Mouse (Mus musculus) liver, embryonic 14.5 days (tissue): ENCODE results near the gene Cbx4.

ENCODE experiments used
- CTCF ChIP-seq: IDR thresholded peaks from 2 replicates; pipeline ENCODE4 v1.5.1; 2016; ENCODE audit warnings: antibody characterized with exemption, low read depth, control low read depth
- EP300 ChIP-seq: IDR thresholded peaks from 2 replicates; pipeline ENCODE4 v1.6.1; 2016; ENCODE audit warnings: antibody characterized with exemption, low read depth

GRCm38 (mm10) chr11:119086144-119086971 lies at the start of gene Cbx4:
- TF ChIP-seq CTCF (peak; percentile 50), EP300 (no peak)
